Mouse (Mus musculus): Measurements from ENCODE around the gene Osbpl10. TPM values are rescaled to one million over a fixed set of nuclear protein-coding genes. Genes with fewer than 3 reads are reported as not detected.
A peak's percentile ranks its signal among the peaks of the same experiment; 100 is the strongest.

Osbpl10 gene
- polyA plus RNA-seq (2014; fragmentation: Nextera tagmentation; extraction: Ambion mirVana), result 1.6 and 2.2 TPM in 2 replicates

DNA sequence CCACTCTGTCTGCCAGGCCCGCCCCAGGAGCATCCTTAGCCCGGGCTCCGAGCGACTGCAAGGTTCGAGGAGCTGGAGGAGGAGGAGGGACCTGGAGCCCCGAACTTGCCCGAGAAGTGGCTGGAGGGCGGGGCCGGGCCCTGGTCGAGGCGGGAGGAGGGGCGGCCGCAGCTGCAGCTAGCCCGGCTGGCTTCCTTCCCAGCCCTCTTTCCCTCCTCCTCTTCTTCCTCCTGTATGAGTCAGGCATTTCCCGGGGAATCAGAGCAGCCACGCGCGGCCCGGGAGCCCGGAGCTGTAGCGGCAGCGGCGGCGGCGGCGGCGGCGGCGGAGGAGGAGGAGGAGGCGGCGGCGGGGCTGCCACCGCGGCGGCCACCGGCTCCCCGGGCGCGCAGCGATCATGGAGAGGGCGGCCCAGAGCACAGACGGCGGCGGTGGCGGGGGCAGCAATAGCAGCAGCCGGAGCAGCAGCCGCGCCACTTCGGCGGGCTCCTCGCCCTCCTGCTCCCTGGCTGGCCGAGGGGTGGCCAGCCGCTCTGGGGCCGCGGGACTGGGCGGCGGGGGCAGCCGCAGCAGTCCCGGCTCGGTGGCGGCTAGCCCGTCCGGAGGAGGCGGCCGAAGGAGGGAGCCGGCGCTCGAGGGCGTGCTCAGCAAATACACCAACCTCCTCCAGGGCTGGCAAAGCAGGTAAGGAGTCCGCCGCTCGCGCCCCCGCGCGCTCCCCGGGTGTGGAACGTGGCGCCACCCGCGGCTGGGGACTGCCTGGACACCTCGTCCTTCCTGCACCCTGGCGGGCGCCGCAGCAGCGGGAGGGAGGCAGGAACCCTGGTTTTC is at the start of gene Osbpl10:
TSS of gene Osbpl10 (plus strand) at position 289 of the 831 bp plus-strand sequence.
- H3K9ac ChIP-seq (ENCODE audit: low read length), result peak within 1 kb of the TSS; percentile 72
- H3K4me1 ChIP-seq (replicated peaks; ENCODE audit: control insufficient read depth, insufficient read depth, low read length), result peaks cover 5% of the 10 kb centered on the region; the same call in 1 of the 2 replicates
- no peaks in the 10 kb centered on the region for H3K9me3 ChIP-seq (ENCODE audit: control insufficient read depth, low read length)
- under 1% methylated on average over 65 of the region's 86 CpGs for WGBS
- peak within 1 kb of the TSS; percentile 70 for H3K4me3 ChIP-seq (ENCODE audit: low read depth, low read length)
- H3K4me2 ChIP-seq (ENCODE audit: low read length), result peak within 1 kb of the TSS; percentile 77
- no peaks in the 10 kb centered on the region; the same call in 1 of the 2 replicates for H3K27me3 ChIP-seq (replicated peaks; ENCODE audit: control insufficient read depth, insufficient read depth, low read length)
- ATAC-seq (replicated peaks; ENCODE audit: low FRiP score, low TSS enrichment, low read depth) (peak; percentile 89), DNase-seq (ENCODE audit: low spot score) (peak; percentile 89)
- no peaks in the 10 kb centered on the region for H3K36me3 ChIP-seq (ENCODE audit: control insufficient read depth, insufficient read depth, low read length)
- peak within 1 kb of the TSS; percentile 29 for H3K27ac ChIP-seq (ENCODE audit: low read depth)

DNA sequence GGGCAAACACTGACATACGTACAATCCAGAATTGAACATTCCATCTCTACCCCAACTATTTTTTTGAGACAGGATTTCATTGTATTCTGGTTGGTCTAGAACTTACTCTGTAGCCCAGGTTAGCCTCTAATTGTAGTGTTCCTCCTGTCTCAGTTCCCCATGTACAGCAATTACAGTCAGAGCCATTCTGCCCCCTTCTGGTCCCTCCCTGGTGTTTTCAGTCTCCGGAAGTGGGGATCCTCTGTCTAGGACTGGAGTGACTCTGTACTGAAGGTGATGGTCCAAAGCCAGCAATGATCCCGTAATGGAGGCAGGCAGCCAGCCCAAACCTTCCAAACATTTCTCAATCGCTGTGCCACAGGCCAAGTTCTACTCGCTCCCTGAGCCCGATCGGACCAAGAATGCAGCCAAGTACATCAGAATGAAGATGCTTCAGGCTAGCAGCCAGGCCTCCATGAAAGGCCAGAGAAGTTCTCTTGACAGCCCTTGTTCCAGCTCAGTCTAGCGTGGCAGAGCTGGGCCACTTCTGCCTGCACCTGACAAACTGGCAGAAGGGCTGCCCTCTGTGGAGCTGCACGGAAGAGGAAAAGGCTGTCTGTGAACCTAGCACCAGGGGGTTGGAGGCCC is 47.8 kb upstream of the Osbpl10 start:
- 85% methylated on average over 9 of the region's 9 CpGs for WGBS
- Histone ChIP-seq H3K9me3 (ENCODE audit: control insufficient read depth, low read length) (no peaks in the 10 kb centered on the region), H3K27ac (ENCODE audit: low read depth) (no peak overlapping the region), H3K36me3 (ENCODE audit: control insufficient read depth, insufficient read depth, low read length) (no peaks in the 10 kb centered on the region), H3K9ac (ENCODE audit: low read length) (no peak overlapping the region), H3K4me3 (ENCODE audit: low read depth, low read length) (no peak overlapping the region), H3K4me2 (ENCODE audit: low read length) (no peak overlapping the region), H3K27me3 (replicated peaks; ENCODE audit: control insufficient read depth, insufficient read depth, low read length) (no peaks in the 10 kb centered on the region), H3K4me1 (replicated peaks; ENCODE audit: control insufficient read depth, insufficient read depth, low read length) (peaks cover 7% of the 10 kb centered on the region)
- DNase-seq (ENCODE audit: low spot score) (no peak), ATAC-seq (replicated peaks; ENCODE audit: low FRiP score, low TSS enrichment, low read depth) (no peak)

DNA sequence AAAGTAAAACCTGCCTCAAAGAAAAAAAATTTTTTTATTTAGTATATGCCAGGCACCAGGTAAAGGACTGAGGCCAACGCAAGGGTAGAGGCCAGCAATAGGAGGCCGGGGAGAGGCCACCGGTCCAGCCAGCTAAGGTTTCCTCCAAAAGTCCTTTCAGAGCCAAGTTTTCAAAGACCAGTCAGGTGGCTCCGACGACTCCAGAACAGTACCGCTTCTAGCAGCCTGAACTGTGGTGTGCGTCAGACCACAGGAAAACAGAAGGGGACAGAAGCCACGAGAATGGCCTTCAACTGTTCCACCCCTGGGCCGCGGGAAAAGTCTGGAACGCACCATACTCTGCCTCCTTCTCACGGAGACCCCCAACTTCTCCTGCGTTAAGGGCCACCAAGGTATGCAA is 45.8 kb upstream of the Osbpl10 start:
- WGBS, result 24% methylated on average over 13 of the region's 13 CpGs
- H3K4me3 ChIP-seq (ENCODE audit: low read depth, low read length), result peak overlapping the region; percentile 72
- peak overlapping the region; percentile 97 for H3K4me2 ChIP-seq (ENCODE audit: low read length)
- no peak for DNase-seq (ENCODE audit: low spot score)
- no peaks in the 10 kb centered on the region for H3K36me3 ChIP-seq (ENCODE audit: control insufficient read depth, insufficient read depth, low read length)
- H3K27ac ChIP-seq (ENCODE audit: low read depth), result no peak overlapping the region
- no peaks in the 10 kb centered on the region for H3K9me3 ChIP-seq (ENCODE audit: control insufficient read depth, low read length)
- no peaks in the 10 kb centered on the region for H3K27me3 ChIP-seq (replicated peaks; ENCODE audit: control insufficient read depth, insufficient read depth, low read length)
- no peak for ATAC-seq (replicated peaks; ENCODE audit: low FRiP score, low TSS enrichment, low read depth)
- H3K9ac ChIP-seq (ENCODE audit: low read length), result peak overlapping the region; percentile 67
- peaks cover 7% of the 10 kb centered on the region for H3K4me1 ChIP-seq (replicated peaks; ENCODE audit: control insufficient read depth, insufficient read depth, low read length)

DNA sequence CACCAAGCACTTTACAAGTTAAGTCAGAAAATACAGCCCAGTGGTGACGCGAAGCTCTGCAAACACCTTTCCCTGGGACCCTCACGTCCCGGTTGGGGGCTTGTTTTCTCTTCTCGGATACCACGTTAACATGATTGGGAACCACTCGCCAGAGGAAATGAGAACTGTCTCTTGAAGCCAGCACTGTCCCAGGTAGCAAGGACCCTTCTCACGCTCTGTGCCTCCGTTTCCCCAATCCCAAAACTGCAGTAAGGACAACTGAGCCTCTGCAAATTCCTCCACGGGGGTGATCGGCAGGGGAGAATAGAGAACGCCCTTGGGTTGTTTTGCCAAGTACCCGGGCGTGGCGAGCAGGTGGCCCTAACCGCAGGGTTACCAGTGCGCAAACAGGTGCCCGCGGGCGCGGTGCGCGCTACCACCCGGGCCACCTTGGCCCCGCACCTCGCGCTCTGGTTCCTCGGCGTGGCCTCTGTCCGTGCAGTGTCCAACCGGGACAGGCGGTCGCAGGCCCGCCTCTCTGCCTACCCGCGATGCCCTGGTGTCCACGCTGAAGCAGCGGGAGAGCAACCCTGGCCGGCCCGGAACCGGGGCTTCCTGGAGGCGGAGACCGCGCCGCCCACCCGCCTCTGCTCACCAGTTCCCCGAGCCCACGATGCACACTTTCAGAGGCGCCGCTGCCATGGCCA is 45.2 kb upstream of the Osbpl10 start:
- H3K27ac ChIP-seq (ENCODE audit: low read depth), result peak overlapping the region; percentile 27; the same call in 1 of the 2 replicates
- H3K9ac ChIP-seq (ENCODE audit: low read length), result peak overlapping the region; percentile 67
- H3K4me2 ChIP-seq (ENCODE audit: low read length), result peak overlapping the region; percentile 97
- peaks cover 7% of the 10 kb centered on the region for H3K4me1 ChIP-seq (replicated peaks; ENCODE audit: control insufficient read depth, insufficient read depth, low read length)
- no peaks in the 10 kb centered on the region for H3K27me3 ChIP-seq (replicated peaks; ENCODE audit: control insufficient read depth, insufficient read depth, low read length)
- H3K4me3 ChIP-seq (ENCODE audit: low read depth, low read length), result peak overlapping the region; percentile 72
- peak; percentile 59 for ATAC-seq (replicated peaks; ENCODE audit: low FRiP score, low TSS enrichment, low read depth)
- DNase-seq (ENCODE audit: low spot score), result no peak
- no peaks in the 10 kb centered on the region for H3K36me3 ChIP-seq (ENCODE audit: control insufficient read depth, insufficient read depth, low read length)
- WGBS, result 1% methylated on average over 50 of the region's 50 CpGs
- H3K9me3 ChIP-seq (ENCODE audit: control insufficient read depth, low read length), result no peaks in the 10 kb centered on the region

DNA sequence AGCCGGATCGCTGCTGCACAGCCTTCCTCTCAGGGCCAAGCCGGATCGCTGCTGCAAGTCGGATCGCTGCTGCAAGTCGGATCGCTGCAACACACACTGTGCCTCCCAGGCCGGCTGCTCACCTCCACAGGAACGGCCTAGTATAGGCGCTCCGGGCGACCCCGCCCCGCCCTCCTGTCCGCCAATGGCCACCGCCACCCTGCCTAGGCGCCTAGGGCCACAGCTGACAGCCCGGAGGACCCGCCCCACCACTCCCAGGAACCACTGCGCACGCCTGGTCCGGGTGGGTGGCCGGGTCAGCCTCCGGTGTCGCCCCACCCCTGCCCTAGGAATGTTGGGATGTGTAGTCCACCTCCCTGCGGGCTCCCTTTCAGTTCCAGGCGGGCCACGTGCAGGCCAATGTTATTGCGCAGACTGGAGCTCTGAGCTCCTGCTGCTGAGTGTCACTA is 44.6 kb upstream of the Osbpl10 start, which contains the start of gene Gpd1l:
TSS of gene Gpd1l (minus strand) at position 265 of the 449 bp plus-strand sequence.
- no peaks in the 10 kb centered on the region for H3K27me3 ChIP-seq (replicated peaks; ENCODE audit: control insufficient read depth, insufficient read depth, low read length)
- H3K4me2 ChIP-seq (ENCODE audit: low read length), result peak within 1 kb of the TSS; percentile 97
- H3K36me3 ChIP-seq (ENCODE audit: control insufficient read depth, insufficient read depth, low read length), result no peaks in the 10 kb centered on the region
- DNase-seq (ENCODE audit: low spot score), result peak; percentile 95
- no peaks in the 10 kb centered on the region for H3K9me3 ChIP-seq (ENCODE audit: control insufficient read depth, low read length)
- peaks cover 7% of the 10 kb centered on the region for H3K4me1 ChIP-seq (replicated peaks; ENCODE audit: control insufficient read depth, insufficient read depth, low read length)
- ATAC-seq (replicated peaks; ENCODE audit: low FRiP score, low TSS enrichment, low read depth), result peak; percentile 98
- under 1% methylated on average over 30 of the region's 30 CpGs for WGBS
- H3K27ac ChIP-seq (ENCODE audit: low read depth), result peak within 1 kb of the TSS; percentile 27; the same call in 1 of the 2 replicates
- H3K4me3 ChIP-seq (ENCODE audit: low read depth, low read length), result peak within 1 kb of the TSS; percentile 72
- peak within 1 kb of the TSS; percentile 67 for H3K9ac ChIP-seq (ENCODE audit: low read length)

DNA sequence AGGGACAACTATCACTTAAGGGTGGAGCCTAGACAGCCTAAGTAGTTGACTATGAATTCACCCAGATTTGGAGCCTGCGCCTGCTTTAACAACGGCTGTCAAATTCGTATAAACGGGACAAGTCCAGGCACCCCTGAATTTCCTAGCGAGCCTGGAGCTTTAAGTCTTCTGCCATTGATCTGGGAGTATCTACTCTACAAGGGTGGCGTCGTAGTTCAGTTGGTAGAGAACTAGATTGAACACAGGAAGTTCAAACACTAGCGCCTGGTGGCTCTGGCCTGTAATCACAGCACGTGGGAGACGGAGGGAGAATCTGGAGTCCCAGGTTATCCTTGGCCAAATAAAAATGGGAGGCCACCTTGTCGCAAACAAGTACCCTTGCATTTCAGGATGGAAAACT is 44.1 kb upstream of the Osbpl10 start:
- Histone ChIP-seq H3K27ac (ENCODE audit: low read depth) (no peak overlapping the region; the same call in 1 of the 2 replicates), H3K9ac (ENCODE audit: low read length) (no peak overlapping the region)
- WGBS, result 62% methylated on average over 11 of the region's 11 CpGs

DNA sequence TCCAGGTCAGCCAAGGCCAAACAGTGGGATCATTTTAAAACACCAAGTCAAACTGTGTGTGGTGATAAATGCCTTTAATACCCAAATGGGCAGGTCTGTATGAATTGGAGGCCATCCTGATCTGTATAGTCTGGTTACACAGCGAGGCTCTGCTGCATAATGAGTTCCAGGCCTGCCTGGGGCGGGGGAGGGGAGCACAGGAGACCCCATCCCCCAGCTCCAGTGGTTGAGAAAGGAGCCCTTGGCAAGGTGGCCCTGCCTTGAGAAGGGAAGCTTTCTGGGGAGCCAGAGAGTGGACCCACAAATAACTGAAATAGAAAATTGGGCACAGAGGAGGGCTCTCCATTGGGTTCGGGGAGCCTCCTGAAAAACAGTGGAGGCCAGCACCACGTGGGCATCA is 43.0 kb upstream of the Osbpl10 start:
- no peak for ATAC-seq (replicated peaks; ENCODE audit: low FRiP score, low TSS enrichment, low read depth)
- H3K4me3 ChIP-seq (ENCODE audit: low read depth, low read length), result no peak overlapping the region
- no peaks in the 10 kb centered on the region for H3K9me3 ChIP-seq (ENCODE audit: control insufficient read depth, low read length)
- no peaks in the 10 kb centered on the region for H3K36me3 ChIP-seq (ENCODE audit: control insufficient read depth, insufficient read depth, low read length)
- no peak for DNase-seq (ENCODE audit: low spot score)
- H3K4me2 ChIP-seq (ENCODE audit: low read length), result no peak overlapping the region
- 85% methylated on average over 4 of the region's 4 CpGs for WGBS
- no peak overlapping the region for H3K9ac ChIP-seq (ENCODE audit: low read length)
- no peaks in the 10 kb centered on the region for H3K27me3 ChIP-seq (replicated peaks; ENCODE audit: control insufficient read depth, insufficient read depth, low read length)
- peaks cover 7% of the 10 kb centered on the region for H3K4me1 ChIP-seq (replicated peaks; ENCODE audit: control insufficient read depth, insufficient read depth, low read length)
- H3K27ac ChIP-seq (ENCODE audit: low read depth), result no peak overlapping the region

More for the DNA sequence above, 44.1 kb upstream of the Osbpl10 start:
- peak overlapping the region; percentile 97 for H3K4me2 ChIP-seq (ENCODE audit: low read length)
- ATAC-seq (replicated peaks; ENCODE audit: low FRiP score, low TSS enrichment, low read depth) (no peak; the same call in 1 of the 2 replicates), DNase-seq (ENCODE audit: low spot score) (no peak)
- no peaks in the 10 kb centered on the region for H3K36me3 ChIP-seq (ENCODE audit: control insufficient read depth, insufficient read depth, low read length)
- H3K27me3 ChIP-seq (replicated peaks; ENCODE audit: control insufficient read depth, insufficient read depth, low read length), result no peaks in the 10 kb centered on the region
- no peaks in the 10 kb centered on the region for H3K9me3 ChIP-seq (ENCODE audit: control insufficient read depth, low read length)
- H3K4me3 ChIP-seq (ENCODE audit: low read depth, low read length), result peak overlapping the region; percentile 72
- H3K4me1 ChIP-seq (replicated peaks; ENCODE audit: control insufficient read depth, insufficient read depth, low read length), result peaks cover 7% of the 10 kb centered on the region

DNA sequence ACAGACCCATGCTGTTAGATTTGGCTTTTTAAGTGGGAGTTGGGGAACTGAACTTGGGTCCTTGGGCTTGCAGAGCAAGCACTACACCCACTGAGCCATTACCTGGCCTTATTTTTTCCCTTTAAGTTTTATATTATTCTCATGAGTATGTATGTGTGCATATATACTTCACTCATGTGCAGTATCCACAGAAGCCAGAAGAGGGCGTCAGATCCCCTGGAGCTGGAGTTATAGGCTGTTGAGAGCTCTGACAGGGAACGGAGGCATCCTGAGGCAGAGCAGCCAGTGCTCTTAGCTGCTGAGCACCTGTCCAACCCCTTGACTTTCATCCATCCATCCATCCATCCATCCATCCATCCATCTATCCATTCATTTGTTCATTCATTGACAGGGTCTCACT is 41.7 kb upstream of the Osbpl10 start:
- Histone ChIP-seq H3K27me3 (replicated peaks; ENCODE audit: control insufficient read depth, insufficient read depth, low read length) (no peaks in the 10 kb centered on the region), H3K9me3 (ENCODE audit: control insufficient read depth, low read length) (peaks cover under 1% of the 10 kb centered on the region; the same call in 1 of the 2 replicates), H3K4me1 (replicated peaks; ENCODE audit: control insufficient read depth, insufficient read depth, low read length) (peaks cover 7% of the 10 kb centered on the region), H3K4me2 (ENCODE audit: low read length) (no peak overlapping the region), H3K9ac (ENCODE audit: low read length) (no peak overlapping the region), H3K4me3 (ENCODE audit: low read depth, low read length) (no peak overlapping the region), H3K27ac (ENCODE audit: low read depth) (no peak overlapping the region), H3K36me3 (ENCODE audit: control insufficient read depth, insufficient read depth, low read length) (no peaks in the 10 kb centered on the region)
- DNase-seq (ENCODE audit: low spot score) (no peak), ATAC-seq (replicated peaks; ENCODE audit: low FRiP score, low TSS enrichment, low read depth) (no peak)
- 76% methylated on average over 2 of the region's 2 CpGs for WGBS
